Mouse (Mus musculus): Measurements from ENCODE around the gene Tmem89. TPM values are rescaled to one million over a fixed set of nuclear protein-coding genes. Genes with fewer than 3 reads are reported as not detected.

The Tmem89 gene
- not detected in 2 replicates for polyA plus RNA-seq (2016; fragmentation: Nextera tagmentation; extraction: Ambion mirVana)

DNA sequence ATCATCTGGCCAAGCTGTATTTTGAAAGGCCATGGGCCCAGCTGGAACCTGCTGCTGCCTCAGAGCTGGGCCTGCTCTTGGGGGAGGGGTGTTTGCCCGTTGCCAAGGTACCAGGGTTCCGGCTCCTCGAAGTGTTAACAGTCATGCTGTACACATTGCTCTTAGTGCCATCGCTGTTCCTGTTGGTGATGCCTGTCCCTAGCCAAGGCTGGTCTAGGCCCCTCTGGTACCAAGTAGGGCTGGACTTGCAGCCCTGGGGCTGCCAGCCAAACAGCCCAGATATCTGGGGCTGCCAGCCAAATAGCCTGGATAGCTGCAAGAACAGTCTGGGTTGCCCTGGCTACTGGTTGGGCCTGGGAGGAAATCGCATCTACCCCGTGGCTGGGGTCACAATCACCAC lies at the start of gene Tmem89:
Gene Tmem89 (plus strand): TSS at position 129 of the 400 bp plus-strand sequence.
- WGBS = 83% methylated on average over 6 of the region's 6 CpGs
- H3K4me3 ChIP-seq = no peak within 1 kb of the TSS
- H3K27ac ChIP-seq (replicated peaks) = peak within 1 kb of the TSS; percentile 28; the same call in 1 of the 2 replicates
- H3K9me3 ChIP-seq (replicated peaks) = no peaks in the 10 kb centered on the region
- H3K4me1 ChIP-seq = peaks cover 14% of the 10 kb centered on the region; the same call in 1 of the 2 replicates
- no peaks in the 10 kb centered on the region for H3K27me3 ChIP-seq (ENCODE audit: low read depth, poor library complexity, severe bottlenecking)
- no peaks in the 10 kb centered on the region for H3K36me3 ChIP-seq
- no peak for DNase-seq (ENCODE audit: low spot score)

DNA sequence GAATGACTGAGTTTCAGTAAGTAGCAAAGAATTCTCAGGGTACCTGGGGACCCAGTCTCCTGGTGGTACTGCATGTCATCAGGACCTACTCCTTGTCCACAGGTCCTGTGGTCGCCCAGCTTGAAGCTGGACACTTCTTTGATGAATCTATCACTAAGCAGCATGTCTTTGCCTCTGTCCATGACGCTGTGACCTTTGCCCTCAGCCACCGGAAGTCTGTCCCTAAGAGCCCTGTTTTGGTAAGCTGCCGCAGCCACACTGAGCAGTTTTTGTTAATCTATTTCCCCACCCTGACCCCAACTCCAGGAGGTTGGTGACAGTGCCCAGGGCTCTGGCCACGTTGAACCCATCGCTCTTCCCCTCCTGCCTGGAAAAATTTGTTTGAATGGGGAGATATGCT lies 2.1 kb upstream of the Tmem89 start:
- no peak overlapping the region for H3K4me3 ChIP-seq
- DNase-seq (ENCODE audit: low spot score) = no peak
- 69% methylated on average over 6 of the region's 6 CpGs for WGBS
- H3K27me3 ChIP-seq (ENCODE audit: low read depth, poor library complexity, severe bottlenecking) = no peaks in the 10 kb centered on the region
- no peaks in the 10 kb centered on the region for H3K9me3 ChIP-seq (replicated peaks)
- H3K27ac ChIP-seq (replicated peaks) = no peak overlapping the region
- no peaks in the 10 kb centered on the region for H3K36me3 ChIP-seq
- peaks cover 14% of the 10 kb centered on the region; the same call in 1 of the 2 replicates for H3K4me1 ChIP-seq

DNA sequence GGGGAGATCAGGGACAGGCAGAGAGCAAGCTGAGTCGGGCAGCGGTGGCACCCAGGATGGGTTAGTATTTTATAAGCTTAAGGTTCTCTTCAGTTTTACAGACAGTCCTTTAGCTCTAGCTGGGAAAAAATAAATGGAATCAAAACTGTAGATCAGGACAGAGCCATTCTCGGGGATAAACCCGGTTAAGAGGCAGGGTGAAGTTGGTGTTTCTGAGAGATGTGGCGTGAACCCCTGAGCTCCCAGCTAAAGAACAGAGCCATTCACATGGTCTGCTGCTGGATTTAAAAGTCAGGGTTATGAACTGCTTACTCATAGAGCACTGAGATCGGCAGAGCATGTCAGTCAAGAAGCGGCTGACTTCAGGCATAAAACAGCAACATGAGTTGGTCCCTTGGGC lies 1.3 kb upstream of the Tmem89 start:
- 88% methylated on average over 7 of the region's 7 CpGs for WGBS
- DNase-seq (ENCODE audit: low spot score) = no peak
- no peaks in the 10 kb centered on the region for H3K36me3 ChIP-seq
- no peak overlapping the region for H3K27ac ChIP-seq (replicated peaks)
- H3K27me3 ChIP-seq (ENCODE audit: low read depth, poor library complexity, severe bottlenecking) = no peaks in the 10 kb centered on the region
- H3K9me3 ChIP-seq (replicated peaks) = no peaks in the 10 kb centered on the region
- H3K4me3 ChIP-seq = no peak overlapping the region
- peaks cover 14% of the 10 kb centered on the region; the same call in 1 of the 2 replicates for H3K4me1 ChIP-seq

DNA sequence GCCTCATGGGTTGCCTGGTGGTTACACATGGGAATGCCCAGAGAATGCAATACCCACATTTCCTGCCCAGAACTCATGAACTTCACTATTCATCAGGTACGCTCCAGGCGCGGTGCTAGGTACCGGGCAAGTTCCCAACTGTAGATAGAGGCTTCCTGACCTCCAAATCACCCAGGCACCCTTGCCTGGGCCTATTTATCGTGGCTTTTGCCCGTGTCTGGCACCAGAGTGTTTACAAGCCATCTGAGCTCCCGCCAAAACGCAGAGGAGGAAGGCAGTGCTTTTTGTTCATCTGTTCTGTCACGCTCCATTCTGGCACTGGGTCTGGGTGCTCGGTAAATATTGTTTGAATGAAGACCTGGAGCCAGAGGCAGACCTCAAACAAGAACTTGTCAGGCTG lies 798 bp upstream of the Tmem89 start:
- no peak overlapping the region for H3K27ac ChIP-seq (replicated peaks)
- peaks cover 14% of the 10 kb centered on the region; the same call in 1 of the 2 replicates for H3K4me1 ChIP-seq
- H3K27me3 ChIP-seq (ENCODE audit: low read depth, poor library complexity, severe bottlenecking) = no peaks in the 10 kb centered on the region
- 84% methylated on average over 10 of the region's 10 CpGs for WGBS
- H3K9me3 ChIP-seq (replicated peaks) = no peaks in the 10 kb centered on the region
- no peak overlapping the region for H3K4me3 ChIP-seq
- no peak for DNase-seq (ENCODE audit: low spot score)
- no peaks in the 10 kb centered on the region for H3K36me3 ChIP-seq

DNA sequence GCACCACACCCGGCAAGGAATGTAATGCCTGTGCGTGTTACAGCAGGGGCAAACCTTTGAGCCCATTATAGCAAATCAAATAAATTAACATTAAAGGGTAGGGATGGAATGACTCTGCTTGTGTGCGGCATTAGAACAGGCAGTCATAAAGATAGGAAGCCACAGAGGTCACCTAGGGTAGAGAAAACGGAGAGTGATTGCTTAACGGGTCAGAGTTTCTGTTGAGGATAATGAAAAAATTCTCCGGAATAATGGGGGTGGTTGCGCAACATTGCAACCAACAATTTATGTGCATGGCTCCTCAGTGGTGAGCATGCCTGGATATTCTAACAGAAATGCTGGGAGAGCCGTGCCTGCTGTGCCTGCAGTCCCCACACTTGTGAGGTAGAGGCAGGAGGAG lies 11.5 kb downstream of the Tmem89 start:
- H3K27me3 ChIP-seq (ENCODE audit: low read depth, poor library complexity, severe bottlenecking) = no peaks in the 10 kb centered on the region
- no peak overlapping the region for H3K27ac ChIP-seq (replicated peaks)
- H3K4me1 ChIP-seq = peaks cover 7% of the 10 kb centered on the region
- H3K4me3 ChIP-seq = no peak overlapping the region
- no peaks in the 10 kb centered on the region for H3K36me3 ChIP-seq
- 85% methylated on average over 8 of the region's 8 CpGs for WGBS
- DNase-seq (ENCODE audit: low spot score) = no peak
- H3K9me3 ChIP-seq (replicated peaks) = no peaks in the 10 kb centered on the region

DNA sequence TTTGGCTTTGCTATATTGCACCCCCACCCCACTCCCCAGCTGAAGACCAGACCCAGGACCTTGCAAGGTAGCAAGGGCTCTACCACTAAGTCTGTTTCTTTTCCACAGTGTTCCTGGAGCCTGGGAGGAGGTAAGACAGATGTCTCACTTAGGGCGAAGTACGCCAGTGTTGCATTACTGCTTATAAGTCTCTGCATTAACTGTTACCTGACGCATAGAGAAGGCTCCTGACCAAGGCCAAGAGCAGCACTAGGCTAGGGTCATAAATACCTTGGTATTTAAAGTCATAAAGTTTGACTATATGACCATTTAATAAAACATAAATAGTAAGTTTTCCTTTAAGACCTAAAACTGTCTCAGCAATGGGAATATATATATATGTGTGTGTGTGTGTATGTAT lies 14.0 kb downstream of the Tmem89 start:
- WGBS = 87% methylated on average over 3 of the region's 3 CpGs
- Histone ChIP-seq H3K4me1 (peaks cover 5% of the 10 kb centered on the region), H3K9me3 (replicated peaks) (no peaks in the 10 kb centered on the region), H3K27ac (replicated peaks) (no peak overlapping the region), H3K36me3 (no peaks in the 10 kb centered on the region), H3K27me3 (ENCODE audit: low read depth, poor library complexity, severe bottlenecking) (no peaks in the 10 kb centered on the region), H3K4me3 (no peak overlapping the region)
- no peak for DNase-seq (ENCODE audit: low spot score)

DNA sequence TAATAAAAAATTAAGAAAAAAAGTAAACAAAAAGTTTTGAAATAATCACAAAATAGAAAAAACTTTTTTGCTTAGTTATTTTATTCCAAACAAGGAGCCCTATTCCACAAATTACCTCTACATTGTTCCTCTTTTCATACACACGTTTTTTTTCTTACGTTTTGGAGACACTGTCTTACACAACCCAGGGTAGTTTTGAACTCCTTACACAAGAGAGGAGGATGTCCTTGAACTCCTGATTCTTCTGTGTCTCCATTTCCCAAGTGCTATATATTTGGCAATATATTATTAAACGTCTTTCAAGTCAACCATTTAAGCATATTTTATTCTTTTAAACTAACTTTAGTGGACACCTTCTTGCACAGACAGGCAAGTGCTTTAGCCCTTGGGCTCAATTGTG lies 21.6 kb downstream of the Tmem89 start:
- Histone ChIP-seq H3K4me3 (peak overlapping the region; percentile 74), H3K36me3 (peaks cover 30% of the 10 kb centered on the region), H3K9me3 (replicated peaks) (no peaks in the 10 kb centered on the region), H3K4me1 (peaks cover 9% of the 10 kb centered on the region), H3K27me3 (ENCODE audit: low read depth, poor library complexity, severe bottlenecking) (no peaks in the 10 kb centered on the region), H3K27ac (replicated peaks) (0 out of 2 replicates have a peak overlapping the region, but pooled peaks have one; percentile 89)
- WGBS = 20% methylated on average over 3 of the region's 3 CpGs
- DNase-seq (ENCODE audit: low spot score) = no peak

DNA sequence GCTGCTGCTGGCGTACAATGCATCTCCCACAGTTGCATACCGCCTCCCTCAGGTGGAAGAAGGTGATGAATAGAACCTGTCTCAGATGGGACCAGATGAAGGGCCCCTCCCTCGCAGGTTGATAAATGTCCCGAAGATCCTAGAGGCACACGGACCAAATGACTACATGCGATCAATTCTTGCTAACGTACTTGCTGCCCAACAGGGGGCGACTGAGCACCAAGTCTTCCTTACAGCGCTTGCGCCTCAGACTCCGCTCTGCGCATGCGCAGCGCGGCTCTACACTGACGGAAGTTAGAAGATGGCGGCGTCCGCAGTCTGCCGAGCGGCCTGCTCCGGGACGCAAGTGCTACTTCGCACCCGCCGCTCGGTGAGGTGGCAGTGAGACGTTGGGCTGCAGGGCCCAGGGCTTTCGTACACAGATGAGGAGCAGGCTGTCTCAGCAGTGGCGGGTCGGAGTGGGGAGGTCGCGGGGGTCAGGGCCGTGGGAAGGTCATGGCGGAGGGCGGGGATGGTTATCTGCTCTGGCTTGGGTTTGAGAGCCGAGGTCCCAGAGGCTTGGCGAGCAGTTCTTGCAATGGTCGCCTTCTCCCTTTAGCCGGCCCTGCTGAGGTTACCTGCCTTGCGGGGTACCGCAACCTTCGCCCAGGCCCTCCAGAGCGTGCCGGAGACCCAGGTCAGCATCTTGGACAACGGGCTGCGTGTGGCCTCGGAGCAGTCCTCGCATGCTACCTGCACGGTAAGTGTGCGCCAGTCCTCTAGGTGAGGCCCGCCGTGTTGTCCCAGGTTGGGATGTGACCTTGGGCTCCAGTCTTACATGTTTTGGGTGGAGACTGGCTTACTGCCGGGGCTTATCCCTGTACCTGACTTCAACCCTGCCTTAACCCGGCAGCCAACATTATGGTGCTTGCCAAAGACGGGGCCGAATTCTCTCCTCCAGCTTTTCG lies 22.3 kb downstream of the Tmem89 start, which contains the start of gene Uqcrc1:
Gene Uqcrc1 (plus strand): TSS at position 216 of the 947 bp plus-strand sequence.
- Histone ChIP-seq H3K36me3 (peaks cover 37% of the 10 kb centered on the region), H3K4me3 (peak within 1 kb of the TSS; percentile 74), H3K27me3 (ENCODE audit: low read depth, poor library complexity, severe bottlenecking) (no peaks in the 10 kb centered on the region), H3K4me1 (peaks cover 9% of the 10 kb centered on the region), H3K27ac (replicated peaks) (peak within 1 kb of the TSS; percentile 89), H3K9me3 (replicated peaks) (no peaks in the 10 kb centered on the region)
- DNase-seq (ENCODE audit: low spot score) = peak; percentile 95
- WGBS = 2% methylated on average over 58 of the region's 58 CpGs

DNA sequence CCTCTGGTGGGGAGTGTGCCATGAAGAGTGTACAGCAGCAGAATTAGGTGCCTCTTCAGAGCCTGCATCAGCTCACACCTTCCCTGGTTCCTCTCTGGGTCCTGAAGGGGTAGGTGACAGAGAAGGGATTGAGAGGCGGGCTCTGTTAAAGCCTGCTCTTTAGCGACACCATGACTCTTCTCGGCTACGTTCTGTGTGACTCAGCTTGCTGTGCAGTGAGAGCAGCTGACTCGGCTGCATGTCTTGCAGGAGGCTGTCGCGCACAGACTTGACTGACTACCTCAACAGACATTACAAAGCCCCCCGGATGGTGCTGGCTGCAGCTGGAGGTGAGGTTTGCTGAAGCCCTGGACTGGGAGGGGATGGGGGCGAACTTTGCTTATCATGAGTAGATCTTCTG lies 30.7 kb downstream of the Tmem89 start:
- peaks cover 97% of the 10 kb centered on the region for H3K36me3 ChIP-seq
- no peaks in the 10 kb centered on the region for H3K4me1 ChIP-seq
- no peak overlapping the region for H3K4me3 ChIP-seq
- H3K27me3 ChIP-seq (ENCODE audit: low read depth, poor library complexity, severe bottlenecking) = no peaks in the 10 kb centered on the region
- H3K27ac ChIP-seq (replicated peaks) = no peak overlapping the region
- H3K9me3 ChIP-seq (replicated peaks) = no peaks in the 10 kb centered on the region
- no peak for DNase-seq (ENCODE audit: low spot score)
- 81% methylated on average over 9 of the region's 9 CpGs for WGBS

DNA sequence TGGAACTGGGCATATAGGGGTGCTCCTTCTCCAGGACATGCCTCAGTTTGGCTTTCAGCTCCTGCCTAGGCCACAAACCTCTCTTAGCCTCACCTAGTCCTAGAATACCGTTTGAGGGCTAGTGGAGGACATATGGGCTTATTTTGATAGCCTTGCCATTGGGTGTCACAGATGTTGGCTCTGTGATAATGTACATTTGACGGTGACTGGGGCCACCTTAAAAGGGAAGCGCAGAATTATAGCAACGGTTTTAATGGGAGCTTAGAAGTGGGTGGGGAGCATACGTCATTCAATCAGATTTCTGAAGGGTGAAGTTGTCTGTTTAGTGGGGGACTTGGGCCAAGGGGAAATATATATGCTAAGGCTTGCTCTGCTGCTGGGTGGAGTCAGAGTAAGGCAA lies 31.2 kb downstream of the Tmem89 start:
- no peak overlapping the region for H3K4me3 ChIP-seq
- no peaks in the 10 kb centered on the region for H3K9me3 ChIP-seq (replicated peaks)
- no peak for DNase-seq (ENCODE audit: low spot score)
- H3K27ac ChIP-seq (replicated peaks) = no peak overlapping the region
- H3K36me3 ChIP-seq = peaks cover 97% of the 10 kb centered on the region
- no peaks in the 10 kb centered on the region for H3K27me3 ChIP-seq (ENCODE audit: low read depth, poor library complexity, severe bottlenecking)
- no peaks in the 10 kb centered on the region for H3K4me1 ChIP-seq
- WGBS = 93% methylated on average over 5 of the region's 5 CpGs

DNA sequence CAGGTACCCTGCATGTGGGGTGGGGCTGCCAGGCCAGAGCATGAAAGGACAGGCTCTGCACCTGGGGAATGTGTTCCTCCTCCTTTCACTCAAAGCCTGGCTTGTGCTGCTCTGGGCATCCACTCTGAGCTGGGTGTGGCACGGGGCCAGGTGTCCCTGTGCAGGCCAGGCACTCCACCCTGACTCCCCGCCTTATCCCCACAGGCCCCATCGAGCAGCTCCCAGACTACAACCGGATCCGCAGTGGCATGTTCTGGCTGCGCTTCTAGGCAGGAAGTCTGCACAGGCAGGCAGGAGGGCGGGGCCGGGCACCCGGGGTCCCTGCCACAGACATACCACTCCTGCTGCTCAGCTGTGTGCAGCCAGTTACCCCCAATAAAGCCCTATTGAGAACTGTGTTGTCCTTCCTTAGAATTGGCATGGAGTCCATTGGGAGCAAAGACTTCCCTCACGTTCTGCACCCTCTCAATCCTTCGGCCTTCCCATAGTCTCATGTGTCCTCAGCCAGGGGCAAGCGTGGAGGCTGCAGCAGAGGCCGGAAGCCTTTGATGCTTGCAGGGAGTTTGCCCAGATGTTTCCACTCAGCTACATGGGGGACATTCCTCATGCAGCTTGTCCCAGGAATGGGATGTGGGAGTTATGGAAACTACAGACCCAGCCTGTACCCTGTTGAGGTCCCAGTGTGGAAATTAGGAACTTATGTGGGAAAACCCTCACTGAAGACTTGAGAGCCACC lies 35.0 kb downstream of the Tmem89 start:
- Histone ChIP-seq H3K9me3 (replicated peaks) (no peaks in the 10 kb centered on the region), H3K36me3 (peaks cover 69% of the 10 kb centered on the region), H3K27ac (replicated peaks) (no peak overlapping the region; the same call in 1 of the 2 replicates), H3K27me3 (ENCODE audit: low read depth, poor library complexity, severe bottlenecking) (peaks cover 25% of the 10 kb centered on the region), H3K4me1 (peaks cover 18% of the 10 kb centered on the region), H3K4me3 (no peak overlapping the region)
- 75% methylated on average over 13 of the region's 13 CpGs for WGBS
- peak; percentile 48 for DNase-seq (ENCODE audit: low spot score)

DNA sequence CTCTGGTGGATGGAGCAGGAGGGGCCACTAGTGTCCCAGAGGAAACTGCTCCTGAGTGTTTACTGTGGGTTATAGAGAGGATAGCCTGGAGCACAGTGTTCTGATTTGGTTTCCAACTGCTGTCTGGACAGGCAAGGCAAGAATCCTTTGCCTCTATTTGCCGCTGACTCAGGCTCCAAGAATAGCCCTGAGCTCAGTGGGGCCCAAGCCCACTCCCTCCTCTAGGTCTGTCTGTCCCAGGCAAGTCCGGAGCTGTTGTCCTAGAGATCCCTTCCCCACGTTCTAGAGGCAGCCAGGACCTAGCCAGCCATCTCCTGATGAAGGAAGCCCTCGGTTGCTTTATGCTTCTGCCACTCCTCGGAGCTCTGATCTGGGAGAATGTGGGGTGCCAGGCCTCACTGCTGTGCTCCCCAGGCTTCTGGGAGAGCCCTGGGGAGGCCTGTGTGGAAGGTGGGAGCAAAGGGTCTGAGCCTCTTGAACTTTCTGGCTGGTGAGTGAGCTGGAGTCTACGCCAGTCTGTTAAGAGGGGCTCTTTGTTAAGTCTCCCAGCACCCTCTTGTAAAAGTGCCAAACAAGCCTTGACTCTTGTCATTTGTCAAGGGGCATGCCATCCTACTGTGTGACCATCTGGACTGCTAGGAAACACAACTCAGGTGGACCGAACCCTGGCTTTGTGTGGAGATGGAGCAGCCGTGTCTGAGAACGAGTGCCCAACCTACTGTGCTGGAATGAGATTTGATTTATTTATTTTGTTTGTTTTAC lies 35.7 kb downstream of the Tmem89 start:
- no peak overlapping the region; the same call in 1 of the 2 replicates for H3K27ac ChIP-seq (replicated peaks)
- H3K36me3 ChIP-seq = peaks cover 62% of the 10 kb centered on the region

More for the DNA sequence above, 35.7 kb downstream of the Tmem89 start:
- no peak for DNase-seq (ENCODE audit: low spot score)
- H3K27me3 ChIP-seq (ENCODE audit: low read depth, poor library complexity, severe bottlenecking) = peaks cover 32% of the 10 kb centered on the region
- H3K4me1 ChIP-seq = peaks cover 23% of the 10 kb centered on the region
- no peaks in the 10 kb centered on the region for H3K9me3 ChIP-seq (replicated peaks)
- WGBS = 88% methylated on average over 9 of the region's 9 CpGs
- H3K4me3 ChIP-seq = no peak overlapping the region
